In genomic region chr9:27023681-27024080, GRCm38 (mm10) we compare ENCODE assay signal across 19 mouse cellular contexts. TPM values are rescaled to one million over a fixed set of nuclear protein-coding genes. Genes with fewer than 3 reads are reported as not detected.
A peak's percentile ranks its signal among the peaks of the same experiment; 100 is the strongest.
DNase-seq lines count a peak whose midpoint lies in the region; ATAC-seq lines count a peak whose summit lies in the region.
"Had no signal": no experiment of that assay in that cellular context is flagged by ENCODE, and none has a peak within 500 bp of the region (broad histone marks: within the 10 kb centered on the region; RNA-seq: fewer than 3 reads in every experiment).

No protein-coding gene starts in this region.

- no peak overlapping the region for H3K27ac ChIP-seq in neural tube, embryonic 15.5 days (replicated peaks)
- H3K27ac ChIP-seq: forebrain, embryonic 10.5 days; heart, embryonic 13.5 days; hindbrain, embryonic 10.5 days; intestine, embryonic 15.5 days; kidney, postnatal 0 days; limb, embryonic 13.5 days; neural tube, embryonic 13.5 days had no signal

- no peaks in the 10 kb centered on the region for H3K36me3 ChIP-seq in splenic B cell, adult 2 months (ENCODE audit: control insufficient read depth, insufficient read depth, low read length, poor library complexity, severe bottlenecking)
- H3K36me3 ChIP-seq in neural tube, embryonic 15.5 days = peaks cover 8% of the 10 kb centered on the region

- no peak for DNase-seq in frontal cortex, postnatal 10 days (ENCODE audit: low spot score in 2 of 2)
- DNase-seq in thymus, postnatal 0 days (ENCODE audit: low spot score) = peak; percentile 40
- DNase-seq in thymus, postnatal 14 days = no peak
- peak; percentile 83 for DNase-seq in splenic B cell, adult 2 months (ENCODE audit: low read depth, low spot score)
- no peak for DNase-seq in right cerebral cortex, postnatal 36 days (ENCODE audit: low spot score in 2 of 2)
- DNase-seq: cerebellum, adult 11 months; layer of hippocampus, adult 9-11 months; lung, adult 2 months; retina, postnatal 1 day had no signal

- H3K9me3 ChIP-seq in neural tube, embryonic 15.5 days (replicated peaks) = no peaks in the 10 kb centered on the region
- H3K9me3 ChIP-seq: forebrain, embryonic 10.5 days; heart, embryonic 13.5 days; hindbrain, embryonic 10.5 days; intestine, embryonic 15.5 days; limb, embryonic 13.5 days; neural tube, embryonic 13.5 days had no signal

- peaks cover 45% of the 10 kb centered on the region for H3K4me1 ChIP-seq in neural tube, embryonic 15.5 days

- H3K9ac ChIP-seq in neural tube, embryonic 15.5 days (replicated peaks) = no peak overlapping the region
- H3K9ac ChIP-seq: heart, embryonic 13.5 days; intestine, embryonic 15.5 days; limb, embryonic 13.5 days; neural tube, embryonic 13.5 days had no signal

- ATAC-seq in frontal cortex, adult (ENCODE audit: low TSS enrichment) = peak; percentile 38; the same call in 1 of the 2 replicates
- ATAC-seq in common myeloid progenitor, adult 5-6 weeks (replicated peaks; ENCODE audit: low read depth, poor library complexity, severe bottlenecking) = peak; percentile 91
- ATAC-seq in neural tube, embryonic 15.5 days (ENCODE audit: low FRiP score) = no peak
- ATAC-seq: intestine, embryonic 15.5 days had no signal

- H3K4me3 ChIP-seq in neural tube, embryonic 15.5 days (replicated peaks) = no peak overlapping the region
- H3K4me3 ChIP-seq: forebrain, embryonic 10.5 days; heart, embryonic 13.5 days; hindbrain, embryonic 10.5 days; intestine, embryonic 15.5 days; limb, embryonic 13.5 days; neural tube, embryonic 13.5 days had no signal

- peaks cover 1% of the 10 kb centered on the region; the same call in 1 of the 2 replicates for H3K27me3 ChIP-seq in splenic B cell, adult 2 months (ENCODE audit: control insufficient read depth, insufficient read depth, low read length, poor library complexity, severe bottlenecking)
- no peaks in the 10 kb centered on the region for H3K27me3 ChIP-seq in neural tube, embryonic 15.5 days (replicated peaks)
- H3K27me3 ChIP-seq: heart, embryonic 13.5 days; intestine, embryonic 15.5 days; limb, embryonic 13.5 days; neural tube, embryonic 13.5 days had no signal

- WGBS in neural tube, embryonic 15.5 days = 90% methylated on average over 4 of the region's 4 CpGs

- no peak overlapping the region for H3K4me2 ChIP-seq in neural tube, embryonic 15.5 days
- H3K4me2 ChIP-seq: heart, embryonic 13.5 days; intestine, embryonic 15.5 days; limb, embryonic 13.5 days; neural tube, embryonic 13.5 days had no signal

RNA-seq across cellular contexts. Expression of gene Vps26b, which starts 6.2 kb away (rescaled TPM):
- polyA plus RNA-seq in thymus, postnatal 0 days (2015; fragmentation: Nextera tagmentation; extraction: Ambion mirVana) = 31.3 and 34.3 TPM in 2 replicates
- 29.3 and 37.8 TPM in 2 replicates for total RNA-seq in common myeloid progenitor, adult 5-6 weeks (2017)
- 80.2 and 80.3 TPM in 2 replicates for polyA plus RNA-seq in neural tube, embryonic 15.5 days (2015; fragmentation: Nextera tagmentation; extraction: Ambion mirVana)

RNA-seq across cellular contexts. Expression of gene Ncapd3, which starts 6.3 kb away (rescaled TPM):
- 36.3 and 38.7 TPM in 2 replicates for polyA plus RNA-seq in thymus, postnatal 0 days (2015; fragmentation: Nextera tagmentation; extraction: Ambion mirVana)
- 52.3 and 64.8 TPM in 2 replicates for total RNA-seq in common myeloid progenitor, adult 5-6 weeks (2017)
- 12.6 and 16.7 TPM in 2 replicates for polyA plus RNA-seq in neural tube, embryonic 15.5 days (2015; fragmentation: Nextera tagmentation; extraction: Ambion mirVana)

RNA-seq across cellular contexts. Expression of gene Thyn1, which starts 24.2 kb away (rescaled TPM):
- polyA plus RNA-seq in thymus, postnatal 0 days (2015; fragmentation: Nextera tagmentation; extraction: Ambion mirVana) = 139 and 141 TPM in 2 replicates
- total RNA-seq in common myeloid progenitor, adult 5-6 weeks (2017) = 63.2 and 110 TPM in 2 replicates
- 140 and 148 TPM in 2 replicates for polyA plus RNA-seq in neural tube, embryonic 15.5 days (2015; fragmentation: Nextera tagmentation; extraction: Ambion mirVana)

RNA-seq across cellular contexts. Expression of gene Acad8, which starts 24.3 kb away (rescaled TPM):
- polyA plus RNA-seq in thymus, postnatal 0 days (2015; fragmentation: Nextera tagmentation; extraction: Ambion mirVana) = 26.7 and 26.9 TPM in 2 replicates
- total RNA-seq in common myeloid progenitor, adult 5-6 weeks (2017) = 9.4 and 9.8 TPM in 2 replicates
- 30.7 and 33.5 TPM in 2 replicates for polyA plus RNA-seq in neural tube, embryonic 15.5 days (2015; fragmentation: Nextera tagmentation; extraction: Ambion mirVana)

Comparison
In these comparisons a context has a peak if more than half of its experiments do, and no peak if none do; other contexts are left out.
1. DNase-seq: peak in thymus, postnatal 0 days (single experiment) and splenic B cell, adult 2 months (single experiment); none in frontal cortex, postnatal 10 days (0 of 2), thymus, postnatal 14 days (single experiment) and right cerebral cortex, postnatal 36 days (0 of 2).